Mouse (Mus musculus): ENCODE results near the gene Taok3. TPM values are rescaled to one million over a fixed set of nuclear protein-coding genes. Genes with fewer than 3 reads are reported as not detected.

Gene Taok3
- total RNA-seq, 2 experiments from 2014 or later: 4.6 to 6.8 TPM

DNA sequence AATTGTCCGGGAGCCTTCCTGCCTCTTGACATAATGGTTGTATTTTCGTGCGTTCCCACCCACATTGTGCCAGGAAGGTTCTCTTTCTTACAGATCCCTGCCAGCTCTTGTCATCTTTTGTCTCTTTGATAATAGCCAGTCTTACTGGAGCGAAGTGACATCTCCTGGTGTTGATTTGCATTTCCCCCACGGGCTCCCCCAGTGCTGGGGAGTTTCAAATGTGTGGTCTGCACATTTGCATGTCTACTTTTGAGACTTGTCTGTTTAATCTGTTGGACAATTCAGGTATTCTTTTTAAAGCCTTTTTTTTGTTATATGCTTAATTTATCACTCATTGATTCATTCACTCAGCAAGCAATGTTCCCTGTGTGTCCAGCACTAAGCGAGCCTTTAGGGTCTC is 58.1 kb downstream of the Taok3 start:
- no peak for DNase-seq
- H3K4me3 ChIP-seq: no peak overlapping the region
- H3K27ac ChIP-seq: no peak overlapping the region
- intact Hi-C loops (cut with DNase I): no loop called here
- TF ChIP-seq CTCF (IDR thresholded peaks at IDR 0.05): no peak

- intact Hi-C loops (cut with DNase I): no loop called here
- no peak for DNase-seq
- TF ChIP-seq CTCF (IDR thresholded peaks at IDR 0.05): no peak
Observed at GRCm38 (mm10) chr5:117178486-117178885, 58.6 kb downstream of the Taok3 start.

DNA sequence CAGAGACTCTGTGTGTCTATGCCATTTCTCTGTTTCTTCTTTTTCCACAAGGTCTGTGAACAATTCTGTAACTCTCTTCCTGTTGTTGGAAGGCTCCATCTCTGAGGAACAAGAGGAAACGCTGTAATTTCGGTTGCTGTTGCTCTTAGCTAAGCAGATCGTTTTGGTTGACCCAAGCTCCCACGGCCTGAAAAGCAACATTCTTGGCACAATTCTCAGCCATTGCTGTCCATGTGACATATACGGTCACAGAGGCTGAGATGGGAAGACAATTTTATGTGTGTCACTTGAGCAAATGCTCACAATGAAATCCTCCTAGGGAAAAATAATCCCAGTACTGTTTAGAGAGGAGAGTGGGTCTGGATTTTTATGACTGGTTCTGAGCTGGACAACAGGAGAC is 62.0 kb downstream of the Taok3 start:
- H3K4me3 ChIP-seq: no peak overlapping the region
- peak overlapping the region; percentile 63 for H3K27ac ChIP-seq
- intact Hi-C loops (cut with DNase I): no loop called here
- no peak for DNase-seq
- no peak for TF ChIP-seq CTCF (IDR thresholded peaks at IDR 0.05)

More at GRCm38 (mm10) chr5:117178486-117178885, 58.6 kb downstream of the Taok3 start:
- Histone ChIP-seq H3K27ac (no peak overlapping the region), H3K4me3 (no peak overlapping the region)

GRCm38 (mm10) chr5:117182411-117182810 is 62.5 kb downstream of the Taok3 start:
- TF ChIP-seq CTCF (IDR thresholded peaks at IDR 0.05): no peak
- H3K27ac ChIP-seq: peak overlapping the region; percentile 63
- H3K4me3 ChIP-seq: no peak overlapping the region
- intact Hi-C loops (cut with DNase I): no loop called here
- DNase-seq: no peak

GRCm38 (mm10) chr5:117184832-117185231 is 64.9 kb downstream of the Taok3 start:
- intact Hi-C loops (cut with DNase I): no loop called here
- Histone ChIP-seq H3K4me3 (no peak overlapping the region), H3K27ac (no peak overlapping the region)
- peak; percentile 30; the same call in 1 of the 2 replicates for TF ChIP-seq CTCF (IDR thresholded peaks at IDR 0.05)
- no peak for DNase-seq

DNA sequence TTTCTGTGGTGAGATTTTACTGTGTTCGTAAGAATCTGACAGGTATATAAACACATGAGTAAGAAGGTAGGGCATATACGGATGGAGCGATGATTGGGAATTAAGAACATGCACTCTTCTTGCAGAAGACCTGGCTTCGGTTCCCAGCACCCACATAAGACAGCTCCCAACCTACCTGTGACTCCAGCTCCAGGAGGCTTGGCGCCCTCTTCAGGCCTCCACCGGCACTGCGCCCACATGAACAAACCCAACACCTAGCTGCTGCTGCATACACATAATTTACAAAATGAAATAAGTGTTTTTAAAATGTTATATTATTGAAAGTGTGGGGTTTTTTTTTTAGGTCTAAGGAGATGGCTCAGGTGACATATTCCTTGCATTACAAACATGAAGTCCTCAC is 65.7 kb downstream of the Taok3 start:
- intact Hi-C loops (cut with DNase I): no loop called here
- peak; percentile 52 for TF ChIP-seq CTCF (IDR thresholded peaks at IDR 0.05)

DNA sequence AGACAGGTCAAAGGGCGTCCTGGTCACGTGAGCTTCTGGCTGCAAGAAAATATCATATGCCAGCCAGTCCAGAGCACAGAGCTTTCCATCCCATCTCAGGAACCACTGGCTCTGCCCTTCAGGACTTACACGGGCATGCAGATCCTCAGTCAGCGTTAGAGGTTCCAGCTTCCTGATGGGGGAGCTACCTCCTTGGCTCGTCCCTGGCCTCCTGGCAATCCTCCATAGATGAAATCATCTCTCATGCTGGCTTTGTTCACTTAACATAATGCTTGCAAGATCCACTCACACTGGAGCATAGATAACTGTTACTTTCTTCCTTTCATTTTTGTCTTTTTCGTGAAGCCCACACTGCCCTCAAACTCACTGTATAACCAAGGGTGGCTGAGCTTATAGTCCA is 72.1 kb downstream of the Taok3 start:
- no peak for TF ChIP-seq CTCF (IDR thresholded peaks at IDR 0.05)
- DNase-seq: no peak
- intact Hi-C loops (cut with DNase I): no loop called here
- Histone ChIP-seq H3K27ac (no peak overlapping the region), H3K4me3 (no peak overlapping the region)

More for the DNA sequence above, 65.7 kb downstream of the Taok3 start:
- Histone ChIP-seq H3K27ac (no peak overlapping the region), H3K4me3 (no peak overlapping the region)
- DNase-seq: no peak

DNA sequence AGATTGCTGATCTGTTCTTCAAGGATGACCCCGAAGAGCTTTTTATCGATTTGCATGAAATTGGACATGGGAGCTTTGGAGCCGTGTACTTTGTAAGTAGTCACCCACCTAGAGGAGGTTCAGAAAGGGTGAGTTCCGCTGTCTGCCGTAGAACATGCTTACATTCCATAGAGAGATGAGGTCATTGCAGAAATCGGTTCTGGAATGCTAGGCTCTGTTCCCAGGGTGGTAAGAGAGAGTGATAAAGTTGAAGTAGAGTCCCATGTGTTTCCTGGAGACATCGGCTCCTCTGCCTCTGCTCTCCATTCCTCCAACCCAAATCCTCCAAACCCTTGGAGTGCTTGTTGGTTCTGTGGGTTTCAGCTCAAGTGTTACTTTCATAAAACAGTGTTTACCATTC is 73.8 kb downstream of the Taok3 start:
- no peak for TF ChIP-seq CTCF (IDR thresholded peaks at IDR 0.05)
- Histone ChIP-seq H3K27ac (no peak overlapping the region), H3K4me3 (no peak overlapping the region)
- intact Hi-C loops (cut with DNase I): no loop called here
- no peak for DNase-seq

DNA sequence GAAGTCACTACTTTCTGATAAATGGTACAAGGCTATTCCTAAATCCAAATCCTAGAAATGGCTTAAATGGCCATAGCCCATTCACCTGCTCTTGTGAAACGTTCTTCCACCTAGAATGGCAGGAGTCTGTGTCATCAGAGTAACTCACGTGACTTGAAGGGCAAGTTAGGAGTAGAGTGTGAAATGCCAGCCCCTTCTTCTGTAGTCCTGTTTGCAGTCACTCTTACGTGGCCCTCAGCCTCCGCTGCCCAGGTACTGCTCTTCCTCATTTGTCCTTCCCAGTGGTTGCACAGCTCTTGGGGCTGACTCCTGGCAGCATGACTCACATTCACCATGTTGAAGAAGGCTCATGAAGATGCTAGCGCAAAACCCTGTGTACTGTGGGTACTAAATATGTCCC is 74.7 kb downstream of the Taok3 start:
- no peak overlapping the region for H3K27ac ChIP-seq
- no peak for TF ChIP-seq CTCF (IDR thresholded peaks at IDR 0.05)

GRCm38 (mm10) chr5:117196551-117196950 is 76.6 kb downstream of the Taok3 start:
- intact Hi-C loops (cut with DNase I): no loop called here
- Histone ChIP-seq H3K4me3 (no peak overlapping the region), H3K27ac (no peak overlapping the region)
- DNase-seq: no peak
- TF ChIP-seq CTCF (IDR thresholded peaks at IDR 0.05): no peak

More for the DNA sequence above, 74.7 kb downstream of the Taok3 start:
- intact Hi-C loops (cut with DNase I): no loop called here
- no peak overlapping the region for H3K4me3 ChIP-seq
- no peak for DNase-seq

- no peak for TF ChIP-seq CTCF (IDR thresholded peaks at IDR 0.05)
- H3K27ac ChIP-seq: no peak overlapping the region
- H3K4me3 ChIP-seq: no peak overlapping the region
- intact Hi-C loops (cut with DNase I): no loop called here
- no peak for DNase-seq
Observed at GRCm38 (mm10) chr5:117198390-117198789, 78.5 kb downstream of the Taok3 start.

DNA sequence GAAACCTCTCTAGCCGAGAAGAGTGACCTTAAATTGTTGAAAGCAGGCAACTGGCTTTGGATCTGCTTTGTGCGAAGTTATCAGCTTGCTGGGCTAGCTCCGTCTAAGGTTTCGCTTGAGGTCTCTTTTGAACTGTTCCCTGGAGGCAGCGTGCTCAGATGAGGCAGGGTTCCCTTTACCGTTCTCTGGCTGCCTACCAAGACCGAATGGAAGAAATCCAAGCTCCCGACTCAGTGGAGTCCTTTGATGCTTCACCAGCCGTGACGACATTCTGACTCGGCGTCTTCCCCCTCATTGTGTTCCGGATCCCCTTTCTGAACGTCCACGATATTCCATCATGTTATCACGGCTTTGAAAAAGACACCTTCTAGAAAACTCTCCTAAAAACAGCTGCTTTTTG is 87.4 kb downstream of the Taok3 start:
- intact Hi-C loops (cut with DNase I): no loop called here
- Histone ChIP-seq H3K4me3 (no peak overlapping the region), H3K27ac (no peak overlapping the region)
- TF ChIP-seq CTCF (IDR thresholded peaks at IDR 0.05): no peak
- DNase-seq: peak; percentile 36

- Histone ChIP-seq H3K4me3 (no peak overlapping the region), H3K27ac (peak overlapping the region; percentile 41)
- TF ChIP-seq CTCF (IDR thresholded peaks at IDR 0.05): no peak
- no peak for DNase-seq
- intact Hi-C loops (cut with DNase I): loop anchor here (10.0 kb wide), 1 partner anchor 99 kb away; the partner anchor contains the start of gene Suds3
Observed at GRCm38 (mm10) chr5:117214016-117214415, 94.1 kb downstream of the Taok3 start.

DNA sequence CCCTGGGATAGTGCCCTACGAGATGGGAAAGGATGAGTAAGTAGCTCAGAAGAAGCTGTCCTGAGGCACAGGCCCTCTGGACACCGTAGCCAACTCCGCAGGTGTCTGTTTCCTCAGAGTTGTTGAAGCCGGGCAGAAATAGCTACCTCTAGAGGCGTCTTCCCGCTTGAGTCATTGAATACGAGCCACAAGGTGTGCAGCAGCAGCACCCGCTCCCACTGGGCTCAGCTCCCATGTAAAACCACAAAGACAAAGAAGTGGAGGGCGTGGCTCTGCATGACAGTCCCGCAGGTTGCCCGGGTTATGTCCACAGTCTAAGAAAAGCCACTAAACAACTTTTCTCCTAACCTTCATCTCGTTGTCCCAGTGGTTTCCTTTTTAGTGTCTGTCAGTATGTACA is 111.1 kb downstream of the Taok3 start:
- no peak for TF ChIP-seq CTCF (IDR thresholded peaks at IDR 0.05)
- intact Hi-C loops (cut with DNase I): no loop called here
- no peak overlapping the region for H3K4me3 ChIP-seq
- no peak for DNase-seq
- no peak overlapping the region for H3K27ac ChIP-seq
